In genomic region chr12:4916994-4917804, GRCm38 (mm10) we compare ENCODE assay signal across 8 mouse cellular contexts. TPM values are rescaled to one million over a fixed set of nuclear protein-coding genes. Genes with fewer than 3 reads are reported as not detected.
DNase-seq lines count a peak whose midpoint lies in the region; ATAC-seq lines count a peak whose summit lies in the region.

Gene Atad2b (plus strand): TSS chr12:4917353.

- WGBS in hindbrain, embryonic 12.5 days = under 1% methylated on average over 80 of the region's 89 CpGs

- peak; percentile 97 for DNase-seq in Muller cell, postnatal 12 days (ENCODE audit: inconsistent ontology term)
- peak; percentile 98 for DNase-seq in cerebellum, adult 9-11 months
- peak; percentile 92 to 97 for DNase-seq in frontal cortex, postnatal 10 days (ENCODE audit: low spot score in 2 of 2)
- peak; percentile 97 to 98 for DNase-seq in layer of hippocampus, postnatal 14 days (ENCODE audit: low spot score in 2 of 2)
- peak; percentile 99 for DNase-seq in lung, postnatal 14 days
- DNase-seq in retina, adult 2 months (ENCODE audit: low read depth, low spot score) = peak; percentile 95
- DNase-seq in thymus, postnatal 36 days = peak; percentile 97

- no peaks in the 10 kb centered on the region for H3K27me3 ChIP-seq in hindbrain, embryonic 12.5 days

- ATAC-seq in hindbrain, embryonic 12.5 days (ENCODE audit: low FRiP score) = peak; percentile 97

- no peaks in the 10 kb centered on the region for H3K9me3 ChIP-seq in hindbrain, embryonic 12.5 days (replicated peaks)

- H3K9ac ChIP-seq in hindbrain, embryonic 12.5 days = peak within 1 kb of the TSS; percentile 99

- H3K4me3 ChIP-seq in hindbrain, embryonic 12.5 days = peak within 1 kb of the TSS; percentile 81

- peak within 1 kb of the TSS; percentile 63 for H3K4me2 ChIP-seq in hindbrain, embryonic 12.5 days (replicated peaks)

- no peaks in the 10 kb centered on the region for H3K36me3 ChIP-seq in hindbrain, embryonic 12.5 days

- peaks cover 9% of the 10 kb centered on the region for H3K4me1 ChIP-seq in hindbrain, embryonic 12.5 days

- H3K27ac ChIP-seq in hindbrain, embryonic 12.5 days = peak within 1 kb of the TSS; percentile 100

RNA-seq across cellular contexts. Expression of gene Atad2b, which starts in this region (rescaled TPM):
- 25.8 and 28.2 TPM in 2 replicates for polyA plus RNA-seq in hindbrain, embryonic 12.5 days (2016; fragmentation: Nextera tagmentation; extraction: Ambion mirVana)
- total RNA-seq in layer of hippocampus, postnatal 14 days (2021) = 10 to 100 TPM; 26.1 to 29.2 TPM

Comparison
In these comparisons a context has a peak if more than half of its experiments do, and no peak if none do; other contexts are left out.
1. Peak in every context shown above with its lines: DNase-seq, ATAC-seq, H3K4me3 ChIP-seq and H3K27ac ChIP-seq.